Mouse (Mus musculus) neutrophil, adult 5-6 weeks (primary cell): ENCODE measurements at regions not wholly inside any gene's neighbourhood (a gene's known extent, or its start where the extent isn't known, plus 50 kb on each side); places are given as distances from the start of the nearest gene placed in this dataset.

Experiments
- ATAC-seq: fragments of 151-379, 151-347 bp; 2 replicates; pipeline ENCODE4 v1.8.0; 2017; ENCODE audit warnings: mild to moderate bottlenecking, moderate TSS enrichment; ENCODE audit not compliant: insufficient number of reproducible peaks, poor library complexity, low FRiP score, severe bottlenecking; ENCODE audit errors: extremely low read depth

GRCm38 (mm10) chr19:6600873-6601530, 58.2 kb upstream of the Slc22a12 start:
- ATAC-seq = no peak

GRCm38 (mm10) chr19:6599281-6599680, 56.4 kb upstream of the Slc22a12 start:
- no peak; the same call in 1 of the 2 replicates for ATAC-seq

- no peak for ATAC-seq
These were observed 55.4 kb upstream of the Slc22a12 start for GRCm38 (mm10) chr19:6598186-6598585.

- no peak for ATAC-seq
These were observed 53.0 kb upstream of the Slc22a12 start for GRCm38 (mm10) chr19:6595801-6596200.
